Mouse (Mus musculus): ENCODE measurements around the gene Psma1. TPM values are rescaled to one million over a fixed set of nuclear protein-coding genes. Genes with fewer than 3 reads are reported as not detected.

The Psma1 gene
- polyA plus RNA-seq, 1 experiment: 42.7 TPM

DNA sequence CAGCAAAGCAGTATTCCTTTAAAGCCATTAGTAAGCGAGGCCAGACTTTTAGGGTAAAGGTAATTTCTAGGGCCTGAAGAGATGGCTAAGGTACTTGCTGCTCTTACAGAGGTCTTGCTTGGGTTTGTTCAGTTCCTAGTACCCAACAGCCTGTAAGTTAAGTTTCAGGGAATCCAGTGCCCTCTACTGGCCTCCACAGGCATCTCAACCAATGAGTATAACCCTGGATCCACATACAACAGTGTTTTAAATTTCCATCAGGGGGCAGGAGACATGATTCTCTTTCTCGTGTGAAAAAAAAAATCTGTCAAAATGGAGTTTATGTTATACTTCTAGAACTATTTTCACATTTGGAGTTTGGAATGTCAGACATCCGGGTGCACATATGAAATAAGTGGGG, 5.8 kb upstream of the Psma1 start:
- WGBS: 55% methylated on average over 3 of the region's 3 CpGs

DNA sequence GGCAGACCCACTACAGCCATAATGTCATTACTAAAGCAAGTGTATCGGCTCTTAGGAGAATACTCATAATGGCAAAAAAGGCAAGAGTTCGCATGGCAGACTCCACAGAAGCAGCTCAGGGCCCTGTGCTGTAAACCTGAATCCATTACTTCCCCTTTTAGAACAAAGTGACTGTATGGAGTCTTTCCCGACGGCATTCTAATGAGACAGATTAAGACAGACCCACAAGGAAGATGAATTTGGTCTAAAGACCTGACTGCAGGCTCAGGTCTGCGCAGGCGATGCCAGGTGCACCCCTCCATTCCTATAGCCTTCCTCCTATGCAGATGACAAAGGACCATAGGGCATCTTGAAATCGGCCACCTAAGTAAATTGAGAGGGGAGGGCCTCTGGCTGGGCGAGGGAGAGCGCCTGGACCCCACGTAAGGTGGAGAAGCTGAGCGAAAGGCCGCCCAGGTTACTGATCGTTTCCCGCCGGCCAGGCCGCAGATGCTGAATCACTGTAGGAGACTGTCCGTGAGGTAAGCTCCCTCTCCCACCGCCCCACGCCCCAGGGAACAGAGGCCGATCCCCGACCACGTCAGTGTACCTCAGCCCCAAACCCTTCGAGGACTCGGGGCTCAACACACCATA, 430 bp downstream of the Psma1 start:
- WGBS: under 1% methylated on average over 24 of the region's 24 CpGs
- Histone ChIP-seq H3K4me1 (ENCODE audit: control insufficient read depth, insufficient read depth, insufficient read length) (peaks cover 2% of the 10 kb centered on the region; the same call in 1 of the 2 replicates), H3K27ac (ENCODE audit: insufficient read depth, low read length) (peak overlapping the region; percentile 62), H3K36me3 (ENCODE audit: control insufficient read depth, insufficient read depth, low read length) (peaks cover 15% of the 10 kb centered on the region), H3K27me3 (ENCODE audit: control insufficient read depth, insufficient read depth, low read length) (no peaks in the 10 kb centered on the region), H3K4me3 (ENCODE audit: extremely low read depth, insufficient read depth, insufficient read length) (peak overlapping the region; percentile 79)
- DNase-seq (ENCODE audit: low read depth in 1 of 2, low spot score in 2 of 2): no peak
- TF ChIP-seq CTCF (IDR thresholded peaks at IDR 0.05; ENCODE audit: extremely low read depth, insufficient read depth, insufficient read length, insufficient replicate concordance): no peak
- no peak for TF ChIP-seq POLR2A (IDR thresholded peaks at IDR 0.05; ENCODE audit: low read depth, low read length)

More for the DNA sequence above, 5.8 kb upstream of the Psma1 start:
- no peak for TF ChIP-seq POLR2A (IDR thresholded peaks at IDR 0.05; ENCODE audit: low read depth, low read length)
- TF ChIP-seq CTCF (IDR thresholded peaks at IDR 0.05; ENCODE audit: extremely low read depth, insufficient read depth, insufficient read length, insufficient replicate concordance): peak; percentile 42; the same call in 1 of the 2 replicates
- H3K4me3 ChIP-seq (ENCODE audit: extremely low read depth, insufficient read depth, insufficient read length): no peak overlapping the region
- DNase-seq (ENCODE audit: low read depth in 1 of 2, low spot score in 2 of 2): peak; percentile 61 to 76
- no peaks in the 10 kb centered on the region for H3K27me3 ChIP-seq (ENCODE audit: control insufficient read depth, insufficient read depth, low read length)
- no peaks in the 10 kb centered on the region for H3K36me3 ChIP-seq (ENCODE audit: control insufficient read depth, insufficient read depth, low read length)
- H3K27ac ChIP-seq (ENCODE audit: insufficient read depth, low read length): no peak overlapping the region
- H3K4me1 ChIP-seq (ENCODE audit: control insufficient read depth, insufficient read depth, insufficient read length): no peaks in the 10 kb centered on the region

DNA sequence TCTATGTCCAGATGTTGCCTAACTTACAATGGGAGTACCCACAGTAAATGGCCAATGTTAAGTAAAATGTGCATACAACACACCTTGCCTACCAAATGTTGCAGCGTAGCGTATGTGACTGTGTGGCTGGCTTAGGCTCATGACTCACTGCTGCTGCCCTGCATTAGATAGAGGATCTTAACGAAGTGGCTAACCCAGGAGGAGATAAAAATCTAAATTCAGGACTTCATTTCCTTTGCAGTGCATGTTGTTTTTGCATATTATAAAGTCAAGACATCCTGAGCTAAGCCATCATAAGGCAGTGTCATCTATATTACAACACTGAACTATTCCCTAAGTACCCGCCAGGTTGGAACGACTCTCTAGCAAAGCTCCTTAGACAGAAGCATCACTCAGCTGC, 7.5 kb downstream of the Psma1 start:
- TF ChIP-seq POLR2A (IDR thresholded peaks at IDR 0.05; ENCODE audit: low read depth, low read length) (no peak), CTCF (IDR thresholded peaks at IDR 0.05; ENCODE audit: extremely low read depth, insufficient read depth, insufficient read length, insufficient replicate concordance) (no peak)
- Histone ChIP-seq H3K27me3 (ENCODE audit: control insufficient read depth, insufficient read depth, low read length) (no peaks in the 10 kb centered on the region), H3K4me1 (ENCODE audit: control insufficient read depth, insufficient read depth, insufficient read length) (no peaks in the 10 kb centered on the region), H3K36me3 (ENCODE audit: control insufficient read depth, insufficient read depth, low read length) (peaks cover 52% of the 10 kb centered on the region), H3K4me3 (ENCODE audit: extremely low read depth, insufficient read depth, insufficient read length) (no peak overlapping the region), H3K27ac (ENCODE audit: insufficient read depth, low read length) (no peak overlapping the region)
- no peak for DNase-seq (ENCODE audit: low read depth in 1 of 2, low spot score in 2 of 2)
- 91% methylated on average over 5 of the region's 5 CpGs for WGBS

DNA sequence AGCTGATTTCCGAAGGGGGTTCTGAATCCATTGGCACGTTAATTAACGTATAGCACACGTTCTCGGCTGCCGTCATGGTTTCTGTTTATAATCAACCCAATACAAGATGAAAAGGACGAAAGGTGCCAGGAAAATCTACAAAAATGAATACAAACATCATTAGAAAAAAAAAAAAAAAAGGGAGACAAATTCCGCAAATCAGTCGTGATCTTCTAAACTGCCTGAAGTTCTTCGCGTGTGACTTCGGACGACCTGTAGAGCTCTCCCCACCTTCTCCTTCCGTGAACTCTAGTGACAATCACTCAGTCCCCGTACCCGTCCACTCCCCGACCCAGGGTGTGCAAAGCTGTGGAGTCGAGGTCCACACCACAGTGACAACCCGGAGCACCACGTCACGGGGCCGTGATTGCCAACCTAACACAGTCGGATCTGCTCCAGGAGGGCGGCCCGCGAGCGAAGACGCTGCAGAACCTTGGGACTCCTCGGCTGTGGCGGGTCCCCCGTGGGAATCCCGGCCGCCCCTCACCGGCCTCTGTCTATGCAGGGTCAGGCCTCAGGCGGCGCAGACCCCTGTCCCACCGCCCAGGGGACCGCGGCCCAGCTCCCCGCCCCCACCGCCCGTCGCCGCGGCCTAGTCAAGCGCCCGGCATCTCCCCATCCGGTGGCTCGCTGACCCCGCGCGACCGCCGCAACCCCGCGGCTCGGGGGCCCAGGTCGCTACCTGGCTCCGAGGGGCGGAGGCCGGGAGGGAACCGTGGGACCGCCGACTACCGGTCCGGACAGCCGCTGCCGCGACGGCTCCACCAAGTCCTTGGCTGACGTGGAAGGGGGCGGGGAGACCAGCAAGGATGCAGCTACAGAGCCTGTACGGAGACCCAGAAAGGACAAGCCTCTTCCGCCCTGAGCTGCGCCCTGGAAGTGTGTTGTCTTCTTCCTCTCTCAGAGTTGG, 21.8 kb downstream of the Psma1 start, which contains the start of gene Copb1:
TSS of gene Copb1 (minus strand) at position 827 of the 949 bp plus-strand sequence.
- TF ChIP-seq POLR2A (IDR thresholded peaks at IDR 0.05; ENCODE audit: low read depth, low read length): peak; percentile 73
- TF ChIP-seq CTCF (IDR thresholded peaks at IDR 0.05; ENCODE audit: extremely low read depth, insufficient read depth, insufficient read length, insufficient replicate concordance): no peak
- peak; percentile 80 to 93 for DNase-seq (ENCODE audit: low read depth in 1 of 2, low spot score in 2 of 2)
- Histone ChIP-seq H3K4me1 (ENCODE audit: control insufficient read depth, insufficient read depth, insufficient read length) (no peaks in the 10 kb centered on the region; the same call in 1 of the 2 replicates), H3K36me3 (ENCODE audit: control insufficient read depth, insufficient read depth, low read length) (peaks cover 7% of the 10 kb centered on the region), H3K27me3 (ENCODE audit: control insufficient read depth, insufficient read depth, low read length) (no peaks in the 10 kb centered on the region), H3K4me3 (ENCODE audit: extremely low read depth, insufficient read depth, insufficient read length) (peak within 1 kb of the TSS; percentile 100), H3K27ac (ENCODE audit: insufficient read depth, low read length) (peak within 1 kb of the TSS; percentile 55)
- 1% methylated on average over 73 of the region's 75 CpGs for WGBS

DNA sequence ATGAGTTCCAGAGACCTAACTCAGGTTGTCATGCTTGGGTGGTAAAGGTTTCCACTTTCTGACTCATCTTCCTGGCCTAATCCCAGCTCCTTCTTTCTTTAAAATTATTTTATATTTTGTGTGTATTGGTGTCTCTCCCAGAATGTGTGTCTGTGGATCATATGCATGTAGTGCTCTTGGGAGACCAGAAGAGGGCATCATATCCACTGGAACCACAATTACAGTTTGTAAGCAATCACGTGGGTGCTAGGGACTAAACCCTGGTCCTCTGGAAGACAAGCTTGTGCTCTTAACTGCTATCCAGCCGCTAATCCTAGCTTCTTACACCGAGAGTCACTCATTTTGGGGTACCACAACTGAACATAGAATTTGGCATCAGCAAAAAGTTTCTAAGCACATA, 24.2 kb downstream of the Psma1 start:
- Histone ChIP-seq H3K36me3 (ENCODE audit: control insufficient read depth, insufficient read depth, low read length) (peaks cover 20% of the 10 kb centered on the region), H3K27ac (ENCODE audit: insufficient read depth, low read length) (no peak overlapping the region), H3K4me3 (ENCODE audit: extremely low read depth, insufficient read depth, insufficient read length) (no peak overlapping the region), H3K4me1 (ENCODE audit: control insufficient read depth, insufficient read depth, insufficient read length) (no peaks in the 10 kb centered on the region; the same call in 1 of the 2 replicates), H3K27me3 (ENCODE audit: control insufficient read depth, insufficient read depth, low read length) (no peaks in the 10 kb centered on the region)
- no peak for DNase-seq (ENCODE audit: low read depth in 1 of 2, low spot score in 2 of 2)
- 96% methylated on average over 3 of the region's 3 CpGs for WGBS
- TF ChIP-seq CTCF (IDR thresholded peaks at IDR 0.05; ENCODE audit: extremely low read depth, insufficient read depth, insufficient read length, insufficient replicate concordance): no peak
- TF ChIP-seq POLR2A (IDR thresholded peaks at IDR 0.05; ENCODE audit: low read depth, low read length): no peak

DNA sequence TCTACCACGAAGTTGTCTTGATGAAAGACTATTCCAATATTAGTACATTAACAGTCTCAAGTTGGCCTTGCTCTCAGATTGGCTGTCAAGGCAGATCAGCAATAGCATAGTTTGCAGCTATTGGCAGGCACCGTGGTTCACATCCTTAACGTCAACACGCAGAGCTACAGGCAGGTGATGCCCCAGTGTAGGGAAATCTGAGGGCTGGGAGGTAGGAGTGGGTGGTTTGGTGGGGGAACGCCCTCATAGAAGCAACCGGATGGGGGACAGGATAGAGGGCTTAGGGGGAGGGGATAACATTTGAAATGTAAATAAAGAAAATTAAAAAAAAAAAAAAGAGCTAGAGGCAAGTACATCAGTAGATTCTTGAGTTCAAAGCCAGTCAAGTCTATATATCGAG, 41.9 kb downstream of the Psma1 start:
- TF ChIP-seq POLR2A (IDR thresholded peaks at IDR 0.05; ENCODE audit: low read depth, low read length) (no peak), CTCF (IDR thresholded peaks at IDR 0.05; ENCODE audit: extremely low read depth, insufficient read depth, insufficient read length, insufficient replicate concordance) (no peak)
- Histone ChIP-seq H3K27ac (ENCODE audit: insufficient read depth, low read length) (no peak overlapping the region), H3K27me3 (ENCODE audit: control insufficient read depth, insufficient read depth, low read length) (no peaks in the 10 kb centered on the region), H3K36me3 (ENCODE audit: control insufficient read depth, insufficient read depth, low read length) (peaks cover 40% of the 10 kb centered on the region), H3K4me3 (ENCODE audit: extremely low read depth, insufficient read depth, insufficient read length) (no peak overlapping the region), H3K4me1 (ENCODE audit: control insufficient read depth, insufficient read depth, insufficient read length) (no peaks in the 10 kb centered on the region)
- DNase-seq (ENCODE audit: low read depth in 1 of 2, low spot score in 2 of 2): no peak
- 87% methylated on average over 7 of the region's 7 CpGs for WGBS

Measured in spleen, adult 2 months (tissue).